Mouse (Mus musculus): ENCODE measurements around the gene Tmem231. TPM values are rescaled to one million over a fixed set of nuclear protein-coding genes. Genes with fewer than 3 reads are reported as not detected.

The Tmem231 gene
- polyA plus RNA-seq, 1 experiment from 2014 or later: 24.6 TPM

- ATAC-seq (ENCODE audit: low FRiP score, low read depth): no peak
- H3K9me3 ChIP-seq: 0 out of 2 replicates have a peak, but pooled peaks cover 2% of the 10 kb centered on the region
- 35% methylated on average over 10 of the region's 10 CpGs for WGBS
Observed at GRCm38 (mm10) chr8:111923383-111923804, 10.3 kb downstream of the Tmem231 start.

DNA sequence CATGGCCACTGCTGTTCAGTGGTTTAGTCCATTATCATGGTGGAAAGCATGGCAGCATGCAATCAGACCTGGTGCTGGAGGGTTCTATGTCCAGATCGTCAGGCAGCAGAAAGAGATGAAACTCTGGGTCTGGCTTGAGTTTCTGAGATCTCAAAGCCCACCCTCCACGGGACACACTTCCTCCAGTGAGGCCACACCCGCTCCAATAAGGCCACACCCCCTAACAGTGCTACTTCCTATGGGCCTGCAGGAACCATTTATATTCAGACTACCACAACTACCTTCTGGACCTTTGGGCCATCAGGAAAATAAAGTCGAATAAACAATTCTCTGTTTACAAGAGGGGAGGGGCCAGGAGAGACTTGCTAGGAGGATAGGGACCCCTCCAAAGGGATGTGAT lies 12.7 kb downstream of the Tmem231 start:
- Histone ChIP-seq H3K4me3 (no peak overlapping the region), H3K27me3 (no peaks in the 10 kb centered on the region), H3K4me1 (no peaks in the 10 kb centered on the region), H3K27ac (no peak overlapping the region), H3K9me3 (0 out of 2 replicates have a peak, but pooled peaks cover 2% of the 10 kb centered on the region), H3K9ac (no peak overlapping the region), H3K4me2 (replicated peaks) (no peak overlapping the region), H3K36me3 (peaks cover 28% of the 10 kb centered on the region)
- no peak for ATAC-seq (ENCODE audit: low FRiP score, low read depth)
- WGBS: 76% methylated on average over 4 of the region's 4 CpGs

More at GRCm38 (mm10) chr8:111923383-111923804, 10.3 kb downstream of the Tmem231 start:
- Histone ChIP-seq H3K27me3 (no peaks in the 10 kb centered on the region), H3K4me2 (replicated peaks) (no peak overlapping the region), H3K4me1 (no peaks in the 10 kb centered on the region), H3K4me3 (no peak overlapping the region), H3K27ac (no peak overlapping the region), H3K9ac (no peak overlapping the region), H3K36me3 (peaks cover 10% of the 10 kb centered on the region)

- H3K27me3 ChIP-seq: no peaks in the 10 kb centered on the region
- WGBS: 95% methylated on average over 2 of the region's 2 CpGs
Observed at GRCm38 (mm10) chr8:111919663-111920062, 14.0 kb downstream of the Tmem231 start.

GRCm38 (mm10) chr8:111912860-111913432 lies 20.7 kb downstream of the Tmem231 start:
- 34% methylated on average over 12 of the region's 12 CpGs for WGBS

More at GRCm38 (mm10) chr8:111919663-111920062, 14.0 kb downstream of the Tmem231 start:
- H3K4me2 ChIP-seq (replicated peaks): no peak overlapping the region
- H3K4me3 ChIP-seq: no peak overlapping the region
- no peak for ATAC-seq (ENCODE audit: low FRiP score, low read depth)
- peaks cover 36% of the 10 kb centered on the region for H3K36me3 ChIP-seq
- no peaks in the 10 kb centered on the region for H3K4me1 ChIP-seq
- H3K9ac ChIP-seq: no peak overlapping the region
- H3K9me3 ChIP-seq: 0 out of 2 replicates have a peak, but pooled peaks cover 2% of the 10 kb centered on the region
- H3K27ac ChIP-seq: no peak overlapping the region

DNA sequence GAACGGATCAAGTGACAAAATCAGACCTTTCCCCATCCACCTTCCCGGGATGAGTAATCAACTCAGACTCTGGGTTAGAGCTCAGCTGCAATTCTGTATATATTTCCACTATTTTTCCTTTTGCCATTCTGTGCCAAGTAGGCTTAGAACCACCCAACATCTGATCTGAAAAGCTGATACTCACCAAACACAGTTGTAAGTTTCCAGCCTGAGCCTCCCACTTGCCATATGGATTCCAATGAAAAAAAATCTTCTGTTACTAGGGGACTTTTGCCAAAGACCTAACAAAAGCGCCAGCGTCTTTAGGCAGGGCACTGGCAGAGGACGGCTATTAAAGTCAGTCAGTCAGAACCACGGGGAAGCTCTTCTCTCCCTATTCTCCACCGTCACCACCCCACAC lies 22.1 kb downstream of the Tmem231 start:
- Histone ChIP-seq H3K36me3 (peaks cover 13% of the 10 kb centered on the region), H3K4me2 (replicated peaks) (no peak overlapping the region), H3K27me3 (peaks cover 23% of the 10 kb centered on the region), H3K4me1 (peaks cover 26% of the 10 kb centered on the region), H3K4me3 (no peak overlapping the region), H3K9ac (no peak overlapping the region), H3K9me3 (no peaks in the 10 kb centered on the region), H3K27ac (no peak overlapping the region)
- WGBS: 45% methylated on average over 7 of the region's 7 CpGs
- ATAC-seq (ENCODE audit: low FRiP score, low read depth): no peak

More at GRCm38 (mm10) chr8:111912860-111913432, 20.7 kb downstream of the Tmem231 start:
- peaks cover 26% of the 10 kb centered on the region for H3K4me1 ChIP-seq
- no peaks in the 10 kb centered on the region for H3K9me3 ChIP-seq
- H3K27ac ChIP-seq: peak overlapping the region; percentile 22; the same call in 1 of the 2 replicates
- peaks cover 22% of the 10 kb centered on the region for H3K36me3 ChIP-seq
- H3K4me3 ChIP-seq: no peak overlapping the region
- ATAC-seq (ENCODE audit: low FRiP score, low read depth): peak; percentile 68
- no peak overlapping the region for H3K9ac ChIP-seq
- H3K27me3 ChIP-seq: peaks cover 23% of the 10 kb centered on the region
- H3K4me2 ChIP-seq (replicated peaks): peak overlapping the region; percentile 41

DNA sequence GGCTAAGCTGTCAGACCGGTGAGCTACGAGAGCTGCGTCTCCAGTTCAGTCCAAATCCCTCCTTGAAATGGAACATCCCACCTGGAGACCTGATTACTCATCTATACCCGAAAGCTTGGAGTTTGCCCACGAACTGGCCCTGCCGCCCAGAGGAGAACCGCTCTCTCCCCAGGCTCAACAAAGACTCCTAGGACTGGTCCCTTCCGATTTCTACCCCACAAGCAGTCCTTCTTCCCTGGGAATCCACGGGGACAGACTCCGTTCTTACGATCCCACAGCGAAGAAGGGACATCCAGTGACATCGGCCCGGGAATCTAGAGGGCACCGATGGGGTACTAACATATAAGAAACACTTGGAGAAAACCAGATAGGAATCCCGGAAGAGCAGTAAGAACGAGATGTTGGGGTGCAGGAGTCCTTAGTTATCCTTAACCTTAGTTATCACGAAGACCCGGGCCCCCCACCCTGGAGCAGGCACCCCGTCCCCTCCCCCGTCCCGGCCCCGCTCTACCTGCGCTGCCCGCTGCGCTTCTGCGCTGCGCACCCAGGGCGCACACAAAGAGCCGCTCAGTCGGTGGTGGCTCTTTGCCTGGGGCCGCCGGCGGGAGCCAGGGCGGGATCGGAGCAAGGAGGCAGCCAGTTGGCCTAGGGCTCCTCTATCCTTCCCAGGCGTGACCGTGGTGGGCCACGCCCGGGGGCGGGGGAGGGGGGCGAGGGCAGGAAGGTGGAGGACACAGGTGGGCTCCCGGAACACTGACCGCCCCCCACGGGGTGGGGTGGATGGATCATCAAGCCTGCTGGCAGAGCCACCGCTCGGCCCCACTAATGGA lies 23.8 kb downstream of the Tmem231 start, which contains the start of gene Chst5:
Gene Chst5, minus strand, starts transcription at position 827 of the 830 bp plus-strand sequence.
- Histone ChIP-seq H3K4me1 (peaks cover 35% of the 10 kb centered on the region), H3K4me2 (replicated peaks) (peak within 1 kb of the TSS; percentile 75), H3K9me3 (no peaks in the 10 kb centered on the region), H3K27ac (no peak within 1 kb of the TSS), H3K4me3 (peak within 1 kb of the TSS; percentile 47), H3K9ac (peak within 1 kb of the TSS; percentile 66), H3K27me3 (peaks cover 23% of the 10 kb centered on the region), H3K36me3 (no peaks in the 10 kb centered on the region)
- no peak for ATAC-seq (ENCODE audit: low FRiP score, low read depth)
- WGBS: 6% methylated on average over 45 of the region's 47 CpGs

- Histone ChIP-seq H3K27me3 (peaks cover 16% of the 10 kb centered on the region), H3K4me3 (no peak overlapping the region), H3K9me3 (no peaks in the 10 kb centered on the region), H3K36me3 (no peaks in the 10 kb centered on the region), H3K27ac (peak overlapping the region; percentile 11; the same call in 1 of the 2 replicates), H3K4me2 (replicated peaks) (no peak overlapping the region), H3K9ac (no peak overlapping the region), H3K4me1 (peaks cover 24% of the 10 kb centered on the region)
- WGBS: 52% methylated on average over 7 of the region's 8 CpGs
- peak; percentile 42; the same call in 1 of the 2 replicates for ATAC-seq (ENCODE audit: low FRiP score, low read depth)
Observed at GRCm38 (mm10) chr8:111905500-111906121, 28.1 kb downstream of the Tmem231 start.

DNA sequence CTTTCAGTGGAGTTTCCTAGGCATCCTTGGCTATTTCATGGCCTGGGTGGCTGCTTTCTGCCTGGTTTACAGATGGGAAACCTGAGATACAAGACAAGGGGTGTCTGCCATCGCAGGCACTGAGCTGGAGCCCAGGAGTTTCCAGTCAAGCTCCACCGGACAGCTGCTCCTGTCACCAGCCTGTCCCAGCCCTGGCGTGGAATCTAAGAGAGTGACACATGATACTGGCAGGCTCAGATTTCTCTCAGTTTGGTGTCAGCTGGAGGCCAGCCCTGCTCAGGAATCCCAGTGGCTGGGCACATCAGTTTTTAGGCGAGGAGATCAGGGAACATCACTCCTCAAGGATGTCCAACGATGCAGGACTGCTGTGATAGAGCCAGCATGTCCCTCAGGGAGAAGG lies 31.6 kb downstream of the Tmem231 start:
- H3K9ac ChIP-seq: no peak overlapping the region
- H3K4me2 ChIP-seq (replicated peaks): no peak overlapping the region
- H3K4me1 ChIP-seq: peaks cover 15% of the 10 kb centered on the region
- ATAC-seq (ENCODE audit: low FRiP score, low read depth): peak; percentile 49; the same call in 1 of the 2 replicates
- H3K27ac ChIP-seq: no peak overlapping the region
- H3K36me3 ChIP-seq: no peaks in the 10 kb centered on the region
- no peaks in the 10 kb centered on the region for H3K9me3 ChIP-seq
- H3K27me3 ChIP-seq: no peaks in the 10 kb centered on the region
- WGBS: 17% methylated on average over 5 of the region's 5 CpGs
- no peak overlapping the region for H3K4me3 ChIP-seq

DNA sequence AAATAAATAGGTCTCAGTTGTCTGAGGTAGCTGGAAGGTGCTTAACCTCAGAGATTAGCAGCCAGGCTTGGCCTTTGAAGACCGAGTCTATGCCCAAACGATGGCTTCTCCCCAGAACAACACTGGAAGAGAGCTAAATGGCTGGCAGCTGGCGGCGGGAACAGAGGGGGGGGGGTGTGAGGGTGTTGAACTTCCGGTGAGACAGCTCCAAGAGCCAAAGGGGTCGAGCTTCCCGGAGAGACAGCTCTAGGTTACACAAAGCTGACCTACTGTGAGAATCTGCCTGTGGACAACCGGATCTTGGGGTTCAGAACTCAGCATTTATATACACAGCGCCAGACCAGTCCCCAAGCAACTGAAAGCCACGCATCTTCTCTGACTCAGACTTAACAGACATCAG lies 35.1 kb downstream of the Tmem231 start:
- no peak overlapping the region for H3K4me3 ChIP-seq
- no peak for ATAC-seq (ENCODE audit: low FRiP score, low read depth)
- no peaks in the 10 kb centered on the region for H3K27me3 ChIP-seq
- no peaks in the 10 kb centered on the region for H3K9me3 ChIP-seq
- no peak overlapping the region for H3K27ac ChIP-seq
- no peak overlapping the region for H3K9ac ChIP-seq
- WGBS: 42% methylated on average over 10 of the region's 10 CpGs
- H3K4me2 ChIP-seq (replicated peaks): no peak overlapping the region
- H3K36me3 ChIP-seq: no peaks in the 10 kb centered on the region
- 0 out of 2 replicates have a peak, but pooled peaks cover 6% of the 10 kb centered on the region for H3K4me1 ChIP-seq

- Histone ChIP-seq H3K4me1 (peaks cover 7% of the 10 kb centered on the region), H3K9me3 (no peaks in the 10 kb centered on the region), H3K36me3 (no peaks in the 10 kb centered on the region), H3K27ac (no peak overlapping the region), H3K4me3 (no peak overlapping the region), H3K27me3 (peaks cover 29% of the 10 kb centered on the region), H3K9ac (no peak overlapping the region), H3K4me2 (replicated peaks) (no peak overlapping the region)
- ATAC-seq (ENCODE audit: low FRiP score, low read depth): no peak
- WGBS: 87% methylated on average over 7 of the region's 7 CpGs
Observed at GRCm38 (mm10) chr8:111894955-111895354, 38.7 kb downstream of the Tmem231 start.

GRCm38 (mm10) chr8:111892615-111893014 lies 41.1 kb downstream of the Tmem231 start:
- WGBS: 58% methylated on average over 5 of the region's 5 CpGs
- no peaks in the 10 kb centered on the region for H3K9me3 ChIP-seq
- H3K4me2 ChIP-seq (replicated peaks): no peak overlapping the region
- peaks cover 52% of the 10 kb centered on the region for H3K27me3 ChIP-seq
- ATAC-seq (ENCODE audit: low FRiP score, low read depth): no peak
- H3K9ac ChIP-seq: no peak overlapping the region
- no peak overlapping the region for H3K27ac ChIP-seq
- H3K36me3 ChIP-seq: no peaks in the 10 kb centered on the region
- H3K4me1 ChIP-seq: peaks cover 18% of the 10 kb centered on the region
- no peak overlapping the region for H3K4me3 ChIP-seq

DNA sequence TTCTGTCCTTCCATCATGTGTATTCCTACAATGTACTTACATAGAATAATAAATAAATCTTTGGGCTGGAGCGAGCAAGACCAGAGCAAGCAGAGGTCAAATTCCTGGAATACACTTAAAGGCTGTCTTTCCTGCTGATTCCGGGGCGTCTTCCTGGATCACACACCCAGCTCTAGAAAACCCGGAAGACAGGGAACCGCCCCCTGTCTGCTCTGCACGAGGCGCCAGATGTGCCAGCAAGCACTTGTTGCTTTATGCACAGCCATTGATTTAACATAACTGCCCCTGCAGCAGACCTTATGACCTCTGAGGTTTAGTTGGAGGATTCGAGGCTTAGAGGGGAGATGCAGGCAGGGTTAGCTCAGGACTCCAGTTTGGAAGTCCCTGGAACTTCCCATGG lies 41.7 kb downstream of the Tmem231 start:
- Histone ChIP-seq H3K9ac (no peak overlapping the region), H3K36me3 (no peaks in the 10 kb centered on the region), H3K27ac (no peak overlapping the region), H3K4me2 (replicated peaks) (no peak overlapping the region), H3K9me3 (no peaks in the 10 kb centered on the region), H3K4me1 (peaks cover 18% of the 10 kb centered on the region), H3K4me3 (no peak overlapping the region), H3K27me3 (peaks cover 55% of the 10 kb centered on the region)
- WGBS: 24% methylated on average over 8 of the region's 8 CpGs
- no peak for ATAC-seq (ENCODE audit: low FRiP score, low read depth)

Data from limb, embryonic 13.5 days (tissue).